Mouse (Mus musculus): Measurements from ENCODE around the gene Ankrd12. TPM values are rescaled to one million over a fixed set of nuclear protein-coding genes. Genes with fewer than 3 reads are reported as not detected.

Ankrd12 gene
- total and polyA plus RNA-seq, 3 experiments, result 2.6 to 22.2 (median 18.7) TPM

DNA sequence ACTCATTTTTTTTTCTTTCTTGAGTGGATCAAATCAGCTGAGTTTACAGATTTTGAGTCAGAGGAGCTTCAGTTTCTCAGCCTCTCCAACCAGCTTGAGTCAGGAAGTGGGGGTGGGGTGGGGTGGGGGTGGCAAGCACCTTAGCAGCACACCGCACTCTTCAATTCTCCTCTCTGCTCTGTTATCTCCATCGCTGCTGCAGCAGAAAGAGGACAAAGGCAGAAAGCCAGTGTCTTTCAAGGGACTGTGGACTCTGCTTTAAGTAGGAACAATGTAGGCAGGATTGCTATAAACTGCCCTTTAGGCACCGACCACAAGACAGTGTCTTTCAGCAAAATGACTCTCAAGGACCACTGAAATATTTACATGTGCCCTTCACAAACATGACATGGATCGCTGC is 122.9 kb downstream of the Ankrd12 start:
- peaks cover 2% of the 10 kb centered on the region; the same call in 1 of the 2 replicates for H3K36me3 ChIP-seq (ENCODE audit: control insufficient read depth, insufficient read depth, low read length)
- H3K79me2 ChIP-seq (replicated peaks; ENCODE audit: control insufficient read depth, insufficient read depth, low read length), result 0 out of 2 replicates have a peak, but pooled peaks cover 2% of the 10 kb centered on the region
- TF ChIP-seq CTCF (IDR thresholded peaks at IDR 0.05) (no peak), POLR2A (IDR thresholded peaks at IDR 0.05; ENCODE audit: insufficient read depth, low read depth, low read length) (no peak), EP300 (IDR thresholded peaks at IDR 0.05; ENCODE audit: insufficient read depth, low read depth, low read length) (no peak)
- no peaks in the 10 kb centered on the region for H3K27me3 ChIP-seq (ENCODE audit: control insufficient read depth, insufficient read depth, low read length)
- intact Hi-C loops (cut with DNase I), result loop anchor here (2.0 to 10.0 kb wide), 5 partner anchors 37 to 249 kb away; no protein-coding TSS in a partner anchor
- no peak overlapping the region for H3K27ac ChIP-seq
- H3K9ac ChIP-seq (ENCODE audit: low read depth, low read length), result no peak overlapping the region
- H3K4me3 ChIP-seq, result no peak overlapping the region
- peaks cover 7% of the 10 kb centered on the region for H3K4me1 ChIP-seq (ENCODE audit: control insufficient read depth, insufficient read depth, low read length)
- no peak for DNase-seq
- 68% methylated on average over 4 of the region's 4 CpGs for WGBS

DNA sequence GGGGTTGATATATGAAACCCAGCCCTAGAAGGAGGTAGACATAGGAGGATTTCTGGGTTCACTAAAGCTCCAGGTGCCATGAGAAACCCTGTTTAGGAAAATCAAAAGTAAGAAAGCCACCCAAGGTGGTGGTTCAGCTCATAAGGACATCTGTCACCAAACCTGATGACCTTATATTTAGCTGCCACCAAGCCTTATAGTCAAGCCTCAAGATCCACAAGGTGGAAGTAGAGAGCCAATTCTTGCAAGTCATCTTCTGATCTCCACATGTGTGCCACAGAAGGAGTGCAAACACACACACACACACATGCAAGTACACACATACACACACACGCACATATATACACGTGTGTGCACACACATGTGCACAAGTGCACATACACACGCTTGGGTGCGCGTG is 124.8 kb downstream of the Ankrd12 start:
- WGBS, result 81% methylated on average over 5 of the region's 5 CpGs
- no peak for TF ChIP-seq POLR2A (IDR thresholded peaks at IDR 0.05; ENCODE audit: insufficient read depth, low read depth, low read length)
- peak; percentile 42 for TF ChIP-seq CTCF (IDR thresholded peaks at IDR 0.05)
- TF ChIP-seq EP300 (IDR thresholded peaks at IDR 0.05; ENCODE audit: insufficient read depth, low read depth, low read length), result no peak
- intact Hi-C loops (cut with DNase I), result loop anchor here (2.0 to 10.0 kb wide), 5 partner anchors 35 to 247 kb away; no protein-coding TSS in a partner anchor

DNA sequence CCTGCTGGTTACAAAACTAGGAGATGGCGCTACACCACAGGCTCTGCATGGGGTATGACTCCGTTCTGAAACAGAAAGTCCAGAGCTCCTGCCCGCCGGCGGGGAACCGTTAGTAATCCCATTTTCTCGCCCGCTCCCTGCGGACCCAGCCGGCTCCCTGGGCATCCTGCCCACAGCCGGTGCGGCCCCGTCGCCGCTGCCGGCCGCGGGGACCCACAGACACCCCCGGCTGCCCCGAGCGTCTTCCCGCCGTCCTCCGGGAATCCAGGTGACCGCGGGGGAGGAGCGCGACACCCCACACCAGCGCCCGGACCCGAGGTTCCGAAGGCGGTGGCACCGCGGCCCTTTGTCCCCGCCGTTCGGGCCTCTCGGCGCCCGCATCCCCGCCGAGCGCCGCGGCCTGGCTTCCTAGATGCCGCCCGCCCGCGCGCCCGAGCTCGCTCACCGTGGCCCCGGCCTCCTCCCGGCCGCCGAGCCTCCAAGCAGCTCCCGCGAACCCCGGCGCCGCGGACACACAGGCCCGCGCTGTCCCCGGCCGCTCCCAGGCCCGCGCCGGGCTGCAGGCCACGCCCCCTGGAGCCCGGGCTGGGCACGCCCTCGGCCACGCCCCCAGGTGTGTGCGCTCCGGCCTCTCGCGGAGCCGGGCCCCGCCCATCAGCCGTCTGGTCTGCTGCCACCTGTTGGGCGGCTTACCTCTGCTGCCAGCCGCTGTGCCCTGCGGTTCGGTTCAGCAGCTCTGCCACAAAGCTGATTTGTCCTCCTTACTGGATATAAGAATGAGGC is 126.1 kb downstream of the Ankrd12 start, which contains the start of gene Twsg1:
Gene Twsg1, minus strand, starts transcription at position 605 of the 783 bp plus-strand sequence.
- DNase-seq, result peak; percentile 97 to 98
- WGBS, result under 1% methylated on average over 87 of the region's 87 CpGs
- peak; percentile 88 for TF ChIP-seq CTCF (IDR thresholded peaks at IDR 0.05)
- peak; percentile 50; the same call in 1 of the 2 replicates for TF ChIP-seq EP300 (IDR thresholded peaks at IDR 0.05; ENCODE audit: insufficient read depth, low read depth, low read length)
- TF ChIP-seq POLR2A (IDR thresholded peaks at IDR 0.05; ENCODE audit: insufficient read depth, low read depth, low read length), result peak; percentile 23; the same call in 1 of the 2 replicates
- Histone ChIP-seq H3K27ac (peak within 1 kb of the TSS; percentile 93), H3K4me3 (peak within 1 kb of the TSS; percentile 88), H3K79me2 (replicated peaks; ENCODE audit: control insufficient read depth, insufficient read depth, low read length) (0 out of 2 replicates have a peak, but pooled peaks cover 6% of the 10 kb centered on the region), H3K36me3 (ENCODE audit: control insufficient read depth, insufficient read depth, low read length) (peaks cover 7% of the 10 kb centered on the region; the same call in 1 of the 2 replicates), H3K9ac (ENCODE audit: low read depth, low read length) (peak within 1 kb of the TSS; percentile 98), H3K27me3 (ENCODE audit: control insufficient read depth, insufficient read depth, low read length) (no peaks in the 10 kb centered on the region), H3K4me1 (ENCODE audit: control insufficient read depth, insufficient read depth, low read length) (peaks cover 3% of the 10 kb centered on the region)
- intact Hi-C loops (cut with DNase I), result loop anchor here (5.0 to 10.0 kb wide), 4 partner anchors 34 to 246 kb away; no protein-coding TSS in a partner anchor

More for the DNA sequence above, 124.8 kb downstream of the Ankrd12 start:
- H3K4me1 ChIP-seq (ENCODE audit: control insufficient read depth, insufficient read depth, low read length), result peaks cover 6% of the 10 kb centered on the region
- H3K9ac ChIP-seq (ENCODE audit: low read depth, low read length), result no peak overlapping the region
- H3K27me3 ChIP-seq (ENCODE audit: control insufficient read depth, insufficient read depth, low read length), result no peaks in the 10 kb centered on the region
- H3K4me3 ChIP-seq, result no peak overlapping the region
- no peak for DNase-seq
- H3K79me2 ChIP-seq (replicated peaks; ENCODE audit: control insufficient read depth, insufficient read depth, low read length), result 0 out of 2 replicates have a peak, but pooled peaks cover 4% of the 10 kb centered on the region
- H3K27ac ChIP-seq, result no peak overlapping the region
- H3K36me3 ChIP-seq (ENCODE audit: control insufficient read depth, insufficient read depth, low read length), result peaks cover 4% of the 10 kb centered on the region; the same call in 1 of the 2 replicates

DNA sequence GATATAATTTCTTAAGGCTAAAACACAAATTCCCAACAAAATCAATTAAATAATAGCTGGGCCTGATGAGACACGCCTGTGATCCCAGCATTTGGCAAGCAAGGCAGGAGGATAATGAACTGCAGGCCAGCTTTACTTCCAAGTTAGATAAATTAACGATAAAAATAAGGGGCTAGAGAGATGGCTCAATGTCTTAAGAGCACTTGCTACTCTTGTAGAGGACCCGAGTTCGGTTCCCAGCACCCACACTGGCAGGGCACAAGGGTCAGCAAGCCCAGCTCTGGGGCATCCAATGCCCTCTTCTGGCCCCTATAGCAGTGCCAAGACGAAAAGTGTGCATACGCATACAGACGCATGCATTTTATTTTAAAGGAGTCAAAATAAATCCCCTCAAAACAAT is 126.7 kb downstream of the Ankrd12 start:
- WGBS, result 19% methylated on average over 7 of the region's 7 CpGs
- H3K79me2 ChIP-seq (replicated peaks; ENCODE audit: control insufficient read depth, insufficient read depth, low read length), result 0 out of 2 replicates have a peak, but pooled peaks cover 6% of the 10 kb centered on the region
- peaks cover 7% of the 10 kb centered on the region; the same call in 1 of the 2 replicates for H3K36me3 ChIP-seq (ENCODE audit: control insufficient read depth, insufficient read depth, low read length)
- no peak for DNase-seq
- H3K4me3 ChIP-seq, result peak overlapping the region; percentile 88
- H3K9ac ChIP-seq (ENCODE audit: low read depth, low read length), result peak overlapping the region; percentile 98
- TF ChIP-seq POLR2A (IDR thresholded peaks at IDR 0.05; ENCODE audit: insufficient read depth, low read depth, low read length) (no peak), CTCF (IDR thresholded peaks at IDR 0.05) (no peak), EP300 (IDR thresholded peaks at IDR 0.05; ENCODE audit: insufficient read depth, low read depth, low read length) (no peak)
- H3K4me1 ChIP-seq (ENCODE audit: control insufficient read depth, insufficient read depth, low read length), result peaks cover 3% of the 10 kb centered on the region
- intact Hi-C loops (cut with DNase I), result loop anchor here (5.0 to 10.0 kb wide), 4 partner anchors 33 to 245 kb away; no protein-coding TSS in a partner anchor
- peak overlapping the region; percentile 93 for H3K27ac ChIP-seq
- H3K27me3 ChIP-seq (ENCODE audit: control insufficient read depth, insufficient read depth, low read length), result no peaks in the 10 kb centered on the region

DNA sequence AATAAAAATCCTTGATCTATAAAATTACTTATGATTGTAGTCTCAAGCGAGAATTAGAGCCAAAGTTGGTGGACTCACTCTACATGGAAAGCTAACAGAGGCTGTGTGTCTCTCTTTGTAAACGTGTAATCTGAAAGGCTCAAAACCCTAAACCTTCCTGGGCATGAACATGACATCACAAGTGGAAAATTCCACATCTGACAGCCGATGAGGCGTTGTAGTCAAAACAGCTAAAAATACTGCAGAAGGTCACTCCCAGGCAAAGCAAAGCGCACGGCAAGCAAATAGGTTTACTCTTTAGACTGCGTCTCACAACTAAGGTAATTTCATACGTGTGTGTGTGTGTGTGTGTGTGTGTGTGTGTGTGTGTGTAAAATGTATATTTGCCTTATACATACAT is 129.6 kb downstream of the Ankrd12 start:
- Histone ChIP-seq H3K4me3 (peak overlapping the region; percentile 16; the same call in 1 of the 2 replicates), H3K27ac (peak overlapping the region; percentile 75), H3K36me3 (ENCODE audit: control insufficient read depth, insufficient read depth, low read length) (peaks cover 7% of the 10 kb centered on the region; the same call in 1 of the 2 replicates), H3K4me1 (ENCODE audit: control insufficient read depth, insufficient read depth, low read length) (peaks cover 3% of the 10 kb centered on the region), H3K79me2 (replicated peaks; ENCODE audit: control insufficient read depth, insufficient read depth, low read length) (peaks cover 6% of the 10 kb centered on the region; the same call in 1 of the 2 replicates), H3K9ac (ENCODE audit: low read depth, low read length) (no peak overlapping the region), H3K27me3 (ENCODE audit: control insufficient read depth, insufficient read depth, low read length) (no peaks in the 10 kb centered on the region)
- peak in 1 of 2 experiments; percentile 43 for DNase-seq
- intact Hi-C loops (cut with DNase I), result no loop called here
- TF ChIP-seq POLR2A (IDR thresholded peaks at IDR 0.05; ENCODE audit: insufficient read depth, low read depth, low read length) (peak; percentile 54; the same call in 1 of the 2 replicates), CTCF (IDR thresholded peaks at IDR 0.05) (no peak), EP300 (IDR thresholded peaks at IDR 0.05; ENCODE audit: insufficient read depth, low read depth, low read length) (0 out of 2 replicates have a peak, but pooled peaks have one; percentile 39)
- WGBS, result 34% methylated on average over 8 of the region's 8 CpGs

All from heart, adult 2 months (tissue).